In genomic region chr1:186772005-186772404, GRCm38 (mm10) we compare ENCODE assay signal across 23 mouse cellular contexts.
"Had no signal": no experiment of that assay in that cellular context is flagged by ENCODE, and none has a peak within 500 bp of the region (broad histone marks: within the 10 kb centered on the region; RNA-seq: fewer than 3 reads in every experiment).

No protein-coding gene starts in this region.

- ATAC-seq: hindbrain, postnatal 0 days; intestine, embryonic 16.5 days had no signal

- H3K4me2 ChIP-seq: heart, embryonic 11.5 days; heart, embryonic 13.5 days; heart, embryonic 15.5 days; hindbrain, embryonic 13.5 days; hindbrain, embryonic 15.5 days; kidney, embryonic 15.5 days; limb, embryonic 13.5 days had no signal

- H3K4me1 ChIP-seq: heart, embryonic 13.5 days; heart, embryonic 15.5 days; hindbrain, embryonic 13.5 days; hindbrain, embryonic 15.5 days; kidney, embryonic 15.5 days; limb, embryonic 13.5 days had no signal

- H3K9me3 ChIP-seq: heart, embryonic 13.5 days; heart, embryonic 15.5 days; hindbrain, embryonic 13.5 days; hindbrain, embryonic 15.5 days; kidney, embryonic 15.5 days; limb, embryonic 13.5 days had no signal

- H3K4me3 ChIP-seq: heart, adult 2 months; heart, embryonic 13.5 days; heart, embryonic 15.5 days; hindbrain, embryonic 13.5 days; hindbrain, embryonic 15.5 days; kidney, embryonic 15.5 days; limb, embryonic 13.5 days had no signal

- DNase-seq: gastrocnemius, postnatal 14 days; gastrocnemius, postnatal 36 days; heart, adult 2 months; heart, postnatal 14 days; heart, postnatal 36 days; kidney, adult 11 months; kidney, adult 2 months; kidney, adult 9 months; kidney, postnatal 14 days; kidney, postnatal 36 days; layer of hippocampus, adult 9-11 months; layer of hippocampus, postnatal 36 days; left cerebral cortex, postnatal 4 days had no signal

- H3K27ac ChIP-seq: heart, adult 2 months; heart, embryonic 13.5 days; heart, embryonic 15.5 days; hindbrain, embryonic 13.5 days; hindbrain, embryonic 15.5 days; hindbrain, postnatal 0 days; kidney, embryonic 15.5 days; kidney, postnatal 0 days; limb, embryonic 13.5 days had no signal

- H3K27me3 ChIP-seq: heart, embryonic 13.5 days; heart, embryonic 15.5 days; hindbrain, embryonic 13.5 days; hindbrain, embryonic 15.5 days; kidney, embryonic 15.5 days had no signal

- H3K9ac ChIP-seq: heart, embryonic 13.5 days; heart, embryonic 15.5 days; hindbrain, embryonic 13.5 days; hindbrain, embryonic 15.5 days; kidney, embryonic 15.5 days; limb, embryonic 13.5 days had no signal

- H3K36me3 ChIP-seq: heart, embryonic 13.5 days; heart, embryonic 15.5 days; hindbrain, embryonic 13.5 days; hindbrain, embryonic 15.5 days; kidney, embryonic 15.5 days; limb, embryonic 13.5 days had no signal
